Mouse (Mus musculus) midbrain, embryonic 11.5 days (tissue): ENCODE measurements around the gene Mindy3. TPM values are rescaled to one million over a fixed set of nuclear protein-coding genes. Genes with fewer than 3 reads are reported as not detected.

Experiments used
- ATAC-seq: fragments of 200-750 bp; cut with Nextera tagmentation; 2 replicates; pipeline ENCODE4 v1.8.0; 2017; ENCODE audit warnings: moderate TSS enrichment, moderate library complexity; ENCODE audit not compliant: low FRiP score
- DNase-seq: peaks from one replicate; pipeline ENCODE4 v3.0.0; 2015; ENCODE audit warnings: low spot score; ENCODE audit errors: missing footprints
- H3K27ac ChIP-seq: fragments of 300-500 bp; sonication (generic); 2 replicates; pipeline ENCODE4 v1.5.1; 2014; ENCODE audit warnings: low read depth, low read length
- H3K27me3 ChIP-seq: fragments of 300-500 bp; sonication (generic); 2 replicates; pipeline ENCODE4 v1.6.1; 2014; ENCODE audit warnings: mild to moderate bottlenecking, low read length, moderate library complexity, mixed read lengths; ENCODE audit not compliant: control insufficient read depth, insufficient read depth
- H3K36me3 ChIP-seq: fragments of 300-500 bp; sonication (generic); 2 replicates; pipeline ENCODE4 v1.6.1; 2014; ENCODE audit warnings: mild to moderate bottlenecking, low read length, moderate library complexity, mixed read lengths; ENCODE audit not compliant: control insufficient read depth, insufficient read depth
- H3K4me1 ChIP-seq: fragments of 300-500 bp; sonication (generic); 2 replicates; pipeline ENCODE4 v1.6.1; 2014; ENCODE audit warnings: low read length; ENCODE audit not compliant: control insufficient read depth, insufficient read depth
- H3K4me2 ChIP-seq: fragments of 300-500 bp; sonication (generic); 2 replicates; pipeline ENCODE4 v1.6.1; 2014; ENCODE audit warnings: mild to moderate bottlenecking, moderate library complexity
- H3K4me3 ChIP-seq: fragments of 300-500 bp; sonication (generic); 2 replicates; pipeline ENCODE4 v1.5.1; 2014; ENCODE audit warnings: low read depth, low read length
- H3K9ac ChIP-seq: fragments of 300-500 bp; sonication (generic); 2 replicates; pipeline ENCODE4 v1.6.1; 2014; ENCODE audit warnings: low read length
- H3K9me3 ChIP-seq: fragments of 300-500 bp; sonication (generic); 2 replicates; pipeline ENCODE4 v1.6.1; 2016; ENCODE audit warnings: low read length; ENCODE audit not compliant: control insufficient read depth
- WGBS: fragments of 180-500 bp; shearing (Covaris S2); extraction: QIAGEN DNeasy Blood & Tissue Kit; methylation state at CpG from one replicate; pipeline ENCODE4 v1.1.7; 2014; 5-methylcytosine and 5-hydroxymethylcytosine counted together
- polyA plus RNA-seq: library from polyadenylated mRNA; unstranded; fragments of >200 nt; fragmentation: Nextera tagmentation; extraction: Ambion mirVana; gene quantifications from 2 replicates; pipeline ENCODE4 v1.2.1, GENCODE M21; 2014

Mindy3 gene
- polyA plus RNA-seq, 1 experiment from 2014 or later: 43.8 TPM

GRCm38 (mm10) chr2:12325417-12325816 is 93.9 kb downstream of the Mindy3 start:
- H3K9ac ChIP-seq: no peak overlapping the region
- no peak overlapping the region for H3K27ac ChIP-seq
- H3K4me3 ChIP-seq: no peak overlapping the region
- WGBS: 91% methylated on average over 6 of the region's 6 CpGs
- no peak for ATAC-seq
- no peak overlapping the region for H3K4me2 ChIP-seq
- no peaks in the 10 kb centered on the region for H3K9me3 ChIP-seq
- no peaks in the 10 kb centered on the region for H3K27me3 ChIP-seq
- DNase-seq: no peak
- peaks cover 8% of the 10 kb centered on the region for H3K4me1 ChIP-seq
- H3K36me3 ChIP-seq: no peaks in the 10 kb centered on the region

GRCm38 (mm10) chr2:12320914-12321313 is 98.4 kb downstream of the Mindy3 start:
- Histone ChIP-seq H3K4me2 (no peak overlapping the region), H3K9ac (no peak overlapping the region), H3K27me3 (no peaks in the 10 kb centered on the region), H3K27ac (no peak overlapping the region), H3K4me1 (no peaks in the 10 kb centered on the region), H3K4me3 (no peak overlapping the region), H3K36me3 (no peaks in the 10 kb centered on the region), H3K9me3 (no peaks in the 10 kb centered on the region)
- DNase-seq (no peak), ATAC-seq (no peak)
- WGBS: 86% methylated on average over 4 of the region's 4 CpGs

- Histone ChIP-seq H3K9me3 (no peaks in the 10 kb centered on the region), H3K4me2 (no peak overlapping the region), H3K27me3 (no peaks in the 10 kb centered on the region), H3K9ac (no peak overlapping the region), H3K27ac (no peak overlapping the region), H3K4me3 (no peak overlapping the region), H3K4me1 (no peaks in the 10 kb centered on the region), H3K36me3 (no peaks in the 10 kb centered on the region)
- WGBS: 92% methylated on average over 3 of the region's 3 CpGs
- DNase-seq (no peak), ATAC-seq (no peak)
Measured at GRCm38 (mm10) chr2:12318715-12319114, 100.6 kb downstream of the Mindy3 start.

- Histone ChIP-seq H3K4me1 (no peaks in the 10 kb centered on the region), H3K27ac (no peak overlapping the region), H3K4me2 (no peak overlapping the region), H3K9me3 (no peaks in the 10 kb centered on the region), H3K9ac (no peak overlapping the region), H3K36me3 (no peaks in the 10 kb centered on the region), H3K27me3 (no peaks in the 10 kb centered on the region), H3K4me3 (no peak overlapping the region)
- 91% methylated on average over 4 of the region's 4 CpGs for WGBS
- ATAC-seq (no peak), DNase-seq (no peak)
Measured at GRCm38 (mm10) chr2:12318036-12318435, 101.2 kb downstream of the Mindy3 start.

- Histone ChIP-seq H3K36me3 (no peaks in the 10 kb centered on the region), H3K9ac (no peak overlapping the region), H3K4me3 (no peak overlapping the region), H3K4me2 (no peak overlapping the region), H3K9me3 (no peaks in the 10 kb centered on the region), H3K27me3 (no peaks in the 10 kb centered on the region), H3K4me1 (no peaks in the 10 kb centered on the region), H3K27ac (no peak overlapping the region)
- no peak for ATAC-seq
- 84% methylated on average over 5 of the region's 5 CpGs for WGBS
- no peak for DNase-seq
Measured at GRCm38 (mm10) chr2:12317343-12317742, 101.9 kb downstream of the Mindy3 start.

- ATAC-seq: no peak
- Histone ChIP-seq H3K9me3 (no peaks in the 10 kb centered on the region), H3K27ac (no peak overlapping the region), H3K4me3 (no peak overlapping the region), H3K4me2 (no peak overlapping the region), H3K4me1 (no peaks in the 10 kb centered on the region), H3K36me3 (no peaks in the 10 kb centered on the region), H3K9ac (no peak overlapping the region), H3K27me3 (no peaks in the 10 kb centered on the region)
- WGBS: 40% methylated on average over 7 of the region's 7 CpGs
- DNase-seq: no peak
Measured at GRCm38 (mm10) chr2:12316361-12316760, 102.9 kb downstream of the Mindy3 start.

- H3K9ac ChIP-seq: no peak overlapping the region
- ATAC-seq: no peak
- no peaks in the 10 kb centered on the region for H3K36me3 ChIP-seq
- DNase-seq: no peak
- no peaks in the 10 kb centered on the region for H3K27me3 ChIP-seq
- WGBS: 75% methylated on average over 6 of the region's 6 CpGs
- H3K4me2 ChIP-seq: no peak overlapping the region
- H3K4me3 ChIP-seq: no peak overlapping the region
- no peaks in the 10 kb centered on the region for H3K4me1 ChIP-seq
- no peaks in the 10 kb centered on the region for H3K9me3 ChIP-seq
- no peak overlapping the region for H3K27ac ChIP-seq
Measured at GRCm38 (mm10) chr2:12314028-12314427, 105.2 kb downstream of the Mindy3 start.

- ATAC-seq (no peak), DNase-seq (no peak)
- H3K36me3 ChIP-seq: no peaks in the 10 kb centered on the region
- no peaks in the 10 kb centered on the region for H3K9me3 ChIP-seq
- H3K27me3 ChIP-seq: no peaks in the 10 kb centered on the region
- no peak overlapping the region for H3K9ac ChIP-seq
- no peak overlapping the region for H3K4me2 ChIP-seq
- no peak overlapping the region for H3K27ac ChIP-seq
- no peak overlapping the region for H3K4me3 ChIP-seq
- no peaks in the 10 kb centered on the region for H3K4me1 ChIP-seq
Measured at GRCm38 (mm10) chr2:12308466-12308865, 110.8 kb downstream of the Mindy3 start.

GRCm38 (mm10) chr2:12307311-12307710 is 112.0 kb downstream of the Mindy3 start:
- no peaks in the 10 kb centered on the region for H3K36me3 ChIP-seq
- no peak overlapping the region for H3K27ac ChIP-seq
- no peak overlapping the region for H3K4me3 ChIP-seq
- no peaks in the 10 kb centered on the region for H3K9me3 ChIP-seq
- ATAC-seq (no peak), DNase-seq (no peak)
- H3K27me3 ChIP-seq: no peaks in the 10 kb centered on the region
- no peak overlapping the region for H3K9ac ChIP-seq
- H3K4me2 ChIP-seq: no peak overlapping the region
- no peaks in the 10 kb centered on the region for H3K4me1 ChIP-seq

GRCm38 (mm10) chr2:12305064-12305650 is 114.1 kb downstream of the Mindy3 start:
- Histone ChIP-seq H3K4me3 (no peak overlapping the region), H3K27ac (no peak overlapping the region), H3K9me3 (no peaks in the 10 kb centered on the region), H3K36me3 (no peaks in the 10 kb centered on the region), H3K27me3 (peaks cover 11% of the 10 kb centered on the region), H3K4me1 (no peaks in the 10 kb centered on the region), H3K9ac (no peak overlapping the region), H3K4me2 (no peak overlapping the region)
- ATAC-seq (no peak), DNase-seq (no peak)
- WGBS: 89% methylated on average over 9 of the region's 9 CpGs
